Mouse (Mus musculus) monocyte, adult 2 months (primary cell): Measurements from ENCODE around the gene Sh3gl1.
A peak's percentile ranks its signal among the peaks of the same experiment; 100 is the strongest.

Experiments used
- DNase-seq, 2 experiments: peaks; one replicate each; pipeline ENCODE4 v3.0.0; 2022; ENCODE audit warnings: low spot score in 2 of 2, low read depth in 1 of 2

The Sh3gl1 gene

DNA sequence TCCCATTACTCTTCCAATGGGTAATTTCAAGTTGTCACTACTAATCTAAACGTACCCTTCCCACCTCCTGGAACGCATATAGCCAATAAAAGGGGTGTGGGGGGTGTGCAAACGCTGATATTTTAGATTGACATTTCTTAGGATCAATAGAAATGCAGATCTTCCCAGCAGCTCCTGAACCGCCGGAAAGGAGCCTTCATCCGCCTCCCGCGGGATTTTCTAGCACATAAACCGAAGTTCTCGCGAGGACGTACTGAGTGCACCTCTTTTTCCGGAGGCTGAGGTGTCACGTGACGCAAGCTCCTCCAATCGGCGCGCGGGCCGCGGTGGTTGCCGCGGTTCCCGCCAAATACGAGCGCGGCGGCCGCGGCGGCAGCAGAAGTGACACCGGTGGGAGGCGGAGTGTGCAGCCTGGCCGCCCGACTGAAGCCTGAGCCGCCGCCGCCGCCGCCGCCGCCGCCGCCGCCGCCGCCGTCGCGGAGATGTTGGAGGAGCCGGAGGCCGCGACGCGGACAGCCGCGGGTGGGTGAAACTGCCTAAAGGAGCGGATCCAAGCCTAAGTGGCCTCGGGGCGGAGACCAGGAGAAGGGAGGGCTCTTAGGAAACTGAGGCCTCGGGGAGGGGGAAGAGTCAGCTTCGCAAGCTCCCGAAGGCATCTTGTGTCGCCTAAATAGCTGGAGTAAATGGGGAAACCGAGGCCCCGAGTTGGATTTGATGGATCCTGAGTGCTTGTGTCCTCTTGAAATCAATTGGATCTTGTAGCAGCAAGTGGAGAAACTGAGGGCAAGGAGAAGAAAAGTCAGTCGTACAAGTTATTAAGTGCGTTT lies 3.8 kb upstream of the Sh3gl1 start, which contains the start of gene Chaf1a:
Gene Chaf1a, plus strand, starts transcription at position 410 of the 827 bp plus-strand sequence.
- DNase-seq = peak; percentile 89 to 90

DNA sequence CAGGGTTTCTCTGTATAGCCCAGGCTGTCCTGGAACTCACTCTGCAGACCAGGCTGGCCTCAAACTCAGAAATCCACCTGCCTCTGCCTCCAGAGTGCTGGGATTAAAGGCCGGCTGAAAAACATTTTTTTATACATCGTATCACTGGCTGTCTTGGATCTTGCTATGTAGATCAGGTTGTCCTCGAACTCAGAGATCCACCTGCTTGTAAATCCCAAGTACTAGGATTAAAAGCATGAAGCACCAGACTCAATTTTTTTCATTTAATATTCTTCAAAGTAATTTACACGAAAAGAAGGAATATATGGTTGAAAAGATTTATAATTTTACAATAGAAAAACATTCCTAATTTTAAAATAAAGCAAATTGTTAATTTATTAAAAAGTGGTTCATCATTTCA lies 2.9 kb upstream of the Sh3gl1 start:
- DNase-seq = no peak

DNA sequence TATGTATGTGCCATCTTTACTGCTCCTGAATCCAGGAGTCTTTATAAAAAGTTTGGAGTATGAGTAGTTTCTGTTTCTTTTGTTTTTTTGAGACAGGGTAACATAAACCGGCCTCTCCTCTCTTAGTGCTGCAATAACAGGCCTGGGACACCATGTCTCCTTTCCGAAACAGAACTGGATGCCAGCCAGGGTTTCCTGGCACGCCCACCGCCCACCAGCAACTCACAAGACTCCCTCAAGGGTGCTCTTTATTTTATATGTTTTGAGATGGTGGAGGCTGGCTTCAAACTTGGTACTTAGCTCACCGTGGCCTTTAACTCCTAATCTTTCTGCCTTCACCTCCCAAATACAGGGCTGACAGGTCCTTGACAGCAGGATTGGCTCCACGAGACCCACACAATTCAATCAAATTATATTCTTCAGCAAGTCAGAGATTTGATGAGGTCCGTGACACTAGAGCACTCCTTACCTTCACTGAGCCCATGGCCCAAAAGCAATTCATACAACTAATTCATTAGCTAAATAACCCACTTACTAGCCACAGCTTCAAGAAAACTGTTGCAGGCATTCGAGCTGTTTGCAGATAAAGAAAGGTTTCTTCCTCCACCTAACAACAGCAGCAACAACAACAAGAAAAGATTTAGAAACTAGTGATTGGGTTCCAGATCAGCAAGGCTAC lies 2.3 kb upstream of the Sh3gl1 start:
- DNase-seq = no peak

DNA sequence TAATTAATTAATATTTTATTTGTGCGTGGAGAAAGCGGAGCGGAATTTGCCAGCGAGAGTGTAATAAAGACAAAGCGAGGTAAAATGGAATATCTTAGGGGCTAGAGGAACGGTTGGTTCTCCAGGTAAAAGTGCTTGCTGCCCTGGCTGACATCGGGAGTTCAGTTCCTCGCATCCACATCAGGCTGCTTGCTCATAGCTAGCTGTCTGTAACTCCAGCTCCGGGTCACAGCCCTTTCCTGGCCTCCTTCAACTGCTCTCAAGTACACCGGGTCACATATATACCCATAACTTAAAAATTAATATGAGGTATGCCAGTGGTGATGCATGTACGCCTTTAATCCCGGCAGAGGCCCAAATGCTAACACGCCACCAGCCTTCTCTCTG lies 459 bp upstream of the Sh3gl1 start:
- no peak for DNase-seq

DNA sequence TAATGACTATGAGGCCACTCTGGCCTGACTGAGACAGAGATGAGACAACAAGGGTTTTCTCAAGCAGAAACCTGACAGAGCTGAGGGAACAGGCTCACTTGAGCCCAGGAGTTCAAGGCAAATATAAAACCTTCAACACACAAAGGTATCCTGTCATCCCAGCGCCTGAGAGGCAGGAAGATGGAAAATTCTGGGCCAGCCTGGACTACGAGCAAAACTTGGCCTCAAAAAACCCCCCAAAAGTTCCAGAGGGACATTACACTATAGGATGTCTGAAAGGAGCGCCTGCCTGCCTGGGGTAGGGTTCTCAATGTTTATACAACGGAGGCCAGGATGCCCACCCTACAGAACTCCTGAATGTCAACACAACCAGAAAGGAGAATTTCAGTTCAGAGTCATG lies 1.2 kb downstream of the Sh3gl1 start:
- DNase-seq = no peak

DNA sequence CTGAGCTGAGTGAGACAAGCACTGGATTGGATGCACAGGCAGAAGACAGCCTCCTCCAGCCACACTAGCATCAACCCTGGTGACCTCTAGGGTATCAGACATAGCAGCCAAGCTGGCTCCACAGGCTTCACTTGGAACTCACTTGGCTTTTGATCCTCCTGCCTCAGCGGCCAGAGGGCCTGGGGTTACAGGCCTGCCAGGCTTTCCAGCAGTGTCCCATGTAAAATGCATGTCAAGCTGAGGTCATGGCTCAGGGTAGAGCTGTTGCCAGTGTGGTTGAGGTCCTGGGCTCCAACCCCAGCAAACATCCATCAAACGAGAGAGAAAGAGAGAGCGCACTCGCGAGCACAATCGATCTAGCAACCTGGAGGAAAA lies 1.7 kb downstream of the Sh3gl1 start:
- no peak for DNase-seq

DNA sequence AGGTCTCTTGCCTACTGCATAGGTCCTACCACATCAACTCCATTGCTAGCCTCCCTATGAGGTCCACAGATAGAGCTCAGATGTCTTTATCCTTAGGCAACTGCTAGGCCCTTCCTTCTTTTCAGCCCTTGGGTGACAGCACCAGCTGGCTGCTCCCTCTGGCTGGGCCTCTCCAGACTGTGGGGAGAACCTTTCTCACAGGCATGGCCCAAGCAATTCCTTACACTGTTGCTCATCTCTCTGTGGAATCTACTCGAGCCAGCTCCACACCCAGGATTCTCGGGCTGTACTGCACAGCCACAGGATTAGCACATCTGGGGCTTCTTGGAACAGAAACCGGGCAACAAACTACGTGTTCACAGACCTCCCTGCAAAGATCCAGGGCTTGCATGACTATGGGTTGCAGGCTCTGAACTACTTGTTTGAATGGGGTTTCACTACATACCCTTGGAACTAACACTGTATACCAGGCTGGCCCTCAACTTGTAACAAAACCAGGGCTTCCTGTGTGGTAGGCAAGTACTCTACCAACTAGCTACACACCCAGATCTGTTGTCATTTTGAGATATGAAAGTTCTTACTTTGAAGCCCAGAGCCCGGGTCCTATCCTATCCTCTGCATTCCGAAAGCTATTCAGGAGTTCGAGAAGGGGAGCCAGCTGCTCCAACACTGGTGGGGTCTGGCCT lies 2.3 kb downstream of the Sh3gl1 start:
- no peak for DNase-seq

DNA sequence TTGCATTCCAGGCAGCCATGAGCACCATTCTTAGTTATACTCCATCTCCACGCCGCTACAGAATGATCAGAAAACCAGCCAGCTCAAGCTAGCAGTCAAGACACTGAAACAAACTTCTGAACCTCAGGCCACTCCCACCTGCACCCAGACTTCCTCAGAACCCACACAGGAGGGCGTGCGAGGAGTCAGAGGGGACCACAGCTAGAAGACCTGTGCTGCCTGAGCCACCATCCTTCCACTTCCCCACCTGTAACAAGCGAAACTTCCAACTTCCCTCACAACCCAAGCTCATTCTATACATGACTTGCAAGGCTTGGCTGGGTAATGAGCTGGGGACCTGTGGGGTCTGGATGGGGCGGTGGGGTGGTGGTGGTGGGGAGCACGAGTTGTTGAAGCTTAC lies 3.6 kb downstream of the Sh3gl1 start:
- no peak for DNase-seq

DNA sequence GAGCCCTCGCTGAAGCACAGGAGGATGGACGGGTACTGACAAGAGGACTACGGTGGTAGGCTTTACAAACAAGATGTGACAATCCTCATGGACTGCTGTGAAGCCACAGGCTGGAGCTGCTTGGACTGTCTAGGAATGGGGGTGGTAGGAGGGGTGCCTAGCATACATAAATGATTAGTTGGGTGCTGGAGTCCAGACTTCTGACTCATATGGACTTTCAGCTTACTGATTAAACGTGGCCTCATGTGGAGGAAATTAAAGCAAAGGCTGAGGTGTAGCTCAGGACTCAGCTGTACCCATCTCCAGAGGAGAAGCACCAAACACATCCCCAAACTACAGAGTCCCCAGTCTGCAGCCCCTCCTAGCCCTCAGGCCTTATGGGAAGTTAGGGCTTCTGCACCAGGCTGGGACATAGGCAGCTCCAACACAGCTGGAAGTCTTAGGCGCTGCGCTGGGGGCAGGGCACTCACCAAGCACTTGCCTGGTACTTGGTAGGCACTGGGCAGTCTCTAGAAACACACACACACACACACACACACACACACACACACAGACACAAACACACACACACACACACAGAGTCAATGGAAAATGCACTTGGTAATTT lies 4.2 kb downstream of the Sh3gl1 start:
- no peak for DNase-seq

DNA sequence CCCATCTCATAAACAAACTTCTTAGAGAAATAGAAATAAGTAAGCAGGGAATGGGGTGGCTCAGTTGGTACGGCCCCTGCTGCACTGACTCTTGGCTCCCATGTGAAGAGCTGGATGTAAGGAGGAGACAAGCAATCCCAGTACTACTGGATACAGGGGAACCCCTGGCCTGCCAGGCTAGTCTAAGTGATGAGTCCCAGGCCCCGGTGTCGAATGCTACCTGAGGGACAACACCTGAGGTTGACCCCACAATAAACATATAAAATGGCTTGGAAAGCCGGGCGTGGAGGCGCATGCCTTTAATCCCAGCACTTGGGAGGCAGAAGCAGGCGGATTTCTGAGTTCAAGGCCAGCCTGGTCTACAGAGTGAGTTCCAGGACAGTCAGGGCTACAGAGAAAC lies 5.0 kb downstream of the Sh3gl1 start:
- DNase-seq = no peak

DNA sequence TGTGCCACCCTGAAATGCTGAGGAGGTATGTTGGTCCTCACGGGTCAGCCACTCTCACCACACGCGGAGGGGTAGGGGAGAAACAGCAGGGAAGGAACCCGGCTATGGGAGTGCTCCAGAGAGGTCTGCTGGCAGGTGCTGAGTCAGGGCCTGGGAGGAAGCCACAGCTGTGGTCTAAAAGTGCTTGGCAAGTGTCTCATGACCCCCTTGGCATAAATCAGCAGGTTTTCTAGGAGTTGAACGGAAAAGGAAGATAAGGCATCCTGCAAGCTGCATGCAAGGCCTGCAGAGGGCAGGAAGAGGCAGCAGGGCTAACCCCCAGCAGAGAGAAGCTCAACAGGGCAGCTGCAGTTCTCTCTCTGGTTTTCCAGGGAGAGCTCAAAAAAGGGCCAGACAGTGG lies 5.5 kb downstream of the Sh3gl1 start:
- DNase-seq = no peak

DNA sequence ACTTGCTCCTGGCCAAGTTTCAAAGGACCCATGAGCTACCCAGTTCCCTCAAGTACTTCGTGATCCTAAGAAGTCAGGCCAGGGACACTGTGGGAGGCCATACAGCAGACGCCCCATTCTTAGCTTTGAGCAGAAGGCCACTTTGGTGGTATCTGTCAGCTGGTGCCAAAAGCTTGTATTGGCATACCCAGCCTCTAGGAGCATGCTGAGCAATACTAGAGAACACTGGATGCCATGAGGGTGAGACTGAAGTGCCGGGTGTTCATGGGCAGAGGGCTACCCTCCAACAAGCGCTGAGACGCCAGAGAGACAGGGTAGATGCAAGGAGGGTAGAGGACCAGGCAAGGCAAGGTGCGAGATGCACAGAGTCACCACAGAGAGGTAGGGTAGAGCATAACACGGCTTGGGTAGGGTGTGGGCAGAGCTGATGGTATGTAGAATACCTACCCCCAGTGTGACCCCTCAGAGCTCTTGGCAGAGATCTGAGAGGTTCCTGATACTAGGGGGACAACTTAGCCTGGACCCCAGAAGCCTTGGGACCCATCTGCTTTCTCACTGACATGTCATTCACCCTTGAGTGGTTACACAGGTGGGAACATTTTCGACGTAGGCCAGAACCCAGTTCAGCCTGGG lies 6.1 kb downstream of the Sh3gl1 start:
- DNase-seq = no peak

DNA sequence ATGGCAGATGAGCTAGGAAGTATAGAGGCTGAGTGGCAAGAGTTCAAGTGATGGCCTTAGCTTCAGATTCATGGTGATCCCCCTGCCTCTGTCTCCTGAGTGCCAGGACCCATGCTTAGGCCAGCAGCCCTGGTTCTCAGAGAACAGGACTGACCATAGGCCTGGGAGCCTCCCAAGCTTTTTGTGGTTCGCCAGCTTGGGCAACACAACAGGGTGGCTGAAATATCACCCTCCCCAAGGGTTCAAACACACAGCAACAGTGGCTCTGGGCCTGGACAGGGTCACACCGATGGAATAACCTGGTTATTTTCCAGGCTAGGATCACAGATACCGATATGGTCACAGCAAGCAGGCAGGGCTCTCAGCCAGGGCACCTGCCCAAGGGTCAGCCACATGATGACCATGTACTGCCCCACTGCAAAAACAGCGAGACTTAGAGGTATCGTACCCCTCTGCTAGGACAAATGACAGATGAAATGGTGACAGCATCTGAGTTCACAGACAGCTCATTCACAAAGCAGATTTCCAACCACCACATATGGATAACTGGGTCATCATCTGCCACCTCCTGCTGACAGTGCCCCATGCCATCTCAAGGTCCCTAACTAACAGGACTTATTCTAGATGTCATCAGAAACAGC lies 8.5 kb downstream of the Sh3gl1 start:
- no peak for DNase-seq

DNA sequence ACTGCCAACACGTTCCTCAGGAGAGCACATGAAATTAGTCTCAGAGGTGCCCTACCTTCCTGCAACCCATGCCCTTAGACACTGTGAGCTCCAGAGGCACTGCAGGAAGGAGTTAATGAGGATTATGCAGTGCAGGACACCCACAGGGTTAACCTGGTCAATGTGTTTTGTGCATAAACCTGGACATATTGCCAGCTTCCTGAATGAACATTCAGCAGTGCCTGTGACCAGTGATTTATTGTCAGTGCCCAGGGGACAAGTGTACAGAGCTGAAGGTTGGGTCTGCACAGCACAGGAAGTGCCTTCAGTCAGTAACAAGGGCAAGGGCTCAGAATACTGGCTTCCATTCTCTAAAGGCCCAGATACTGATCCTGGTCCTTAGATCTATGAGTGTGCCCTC lies 9.6 kb downstream of the Sh3gl1 start:
- DNase-seq = no peak

DNA sequence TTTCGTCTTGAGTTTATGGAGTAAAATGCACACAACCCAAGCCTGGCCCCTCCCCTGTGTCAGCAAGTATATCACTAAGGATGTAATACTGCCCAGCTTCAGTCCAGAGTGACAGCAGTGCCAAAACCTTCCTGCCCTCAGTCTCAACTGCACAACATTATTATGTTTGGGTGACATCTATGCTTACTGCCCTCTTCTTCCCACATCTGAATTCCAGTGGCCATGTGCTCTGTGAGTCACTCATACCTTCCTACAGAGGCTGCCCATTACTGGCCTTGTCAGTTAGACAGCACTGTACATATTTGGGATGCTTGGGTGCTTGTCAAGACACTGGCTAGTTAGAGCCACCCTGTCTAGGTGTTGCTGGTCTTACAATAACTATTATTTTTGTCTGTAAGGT lies 10.1 kb downstream of the Sh3gl1 start:
- no peak for DNase-seq

DNA sequence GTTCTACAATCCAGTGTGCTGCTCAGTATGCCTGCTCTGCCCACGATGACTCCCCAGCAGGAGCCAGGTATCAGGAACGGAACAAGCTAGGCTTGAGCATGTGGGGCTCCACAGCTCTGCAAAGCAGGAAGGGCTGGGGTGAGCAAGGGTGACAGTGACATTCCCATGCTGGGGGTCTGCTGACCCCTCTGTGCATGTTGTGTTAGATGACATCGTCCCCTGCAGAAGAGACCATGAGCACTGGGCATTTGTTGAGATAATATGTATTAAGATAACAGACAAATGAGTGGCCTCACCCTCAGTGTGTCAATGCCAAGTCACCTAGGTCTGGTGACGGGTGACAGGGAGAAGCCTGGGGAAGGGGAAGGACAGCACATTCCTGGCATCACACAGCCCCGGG lies 11.5 kb downstream of the Sh3gl1 start:
- no peak for DNase-seq

DNA sequence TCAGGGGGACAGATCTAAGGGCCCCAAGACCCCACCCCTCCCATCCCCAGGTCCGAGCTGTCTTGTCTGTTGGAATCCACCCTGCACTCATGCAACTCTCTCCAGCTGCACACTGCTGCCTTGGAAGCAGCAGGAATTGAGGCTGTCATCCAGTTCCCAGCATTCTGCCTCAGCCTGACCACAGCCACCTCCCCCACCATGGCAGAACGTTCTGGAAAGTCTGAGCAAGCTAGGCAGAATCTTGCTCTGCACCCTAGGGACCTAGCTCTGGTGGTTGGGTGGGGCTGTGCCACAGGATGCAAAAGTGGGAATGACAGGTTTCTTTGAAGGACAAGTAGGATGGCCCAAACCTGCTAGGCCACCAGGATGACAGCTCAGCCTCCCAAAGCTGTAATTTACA lies 12.0 kb downstream of the Sh3gl1 start:
- DNase-seq = no peak

DNA sequence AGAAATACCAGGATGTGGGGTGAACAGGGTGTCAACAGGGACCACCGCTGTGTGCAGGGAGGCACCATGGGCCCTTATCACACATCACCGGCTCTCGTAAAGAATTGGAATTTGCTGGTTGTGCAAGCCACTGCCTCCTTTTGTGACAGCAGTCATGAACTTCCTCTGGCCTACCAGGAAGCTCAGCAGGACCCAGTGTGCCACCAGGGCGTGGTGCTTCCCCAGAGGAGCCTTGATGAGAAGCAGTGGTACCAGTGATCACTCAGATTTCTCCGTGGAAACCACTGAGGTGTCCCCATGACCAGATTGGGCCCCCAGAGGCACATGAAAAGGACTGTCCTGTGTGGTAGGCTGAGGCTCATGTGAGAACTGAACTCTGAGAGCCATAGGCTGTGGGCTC lies 13.0 kb downstream of the Sh3gl1 start:
- DNase-seq = peak; percentile 26 to 39

DNA sequence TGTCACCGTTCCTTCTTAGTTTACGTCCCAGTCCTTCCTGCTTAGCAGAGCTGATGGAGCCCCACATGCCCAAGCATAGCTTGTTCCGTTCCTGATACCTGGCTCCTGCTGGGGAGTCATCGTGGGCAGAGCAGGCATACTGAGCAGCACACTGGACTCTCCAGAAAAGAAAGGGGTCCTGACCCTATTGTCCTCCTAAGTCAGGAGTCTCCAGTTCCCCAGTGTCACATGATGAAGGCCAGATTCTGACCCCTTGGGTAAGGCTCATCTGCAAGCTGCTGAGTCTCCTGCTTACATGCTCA lies 13.5 kb downstream of the Sh3gl1 start:
- DNase-seq = no peak

DNA sequence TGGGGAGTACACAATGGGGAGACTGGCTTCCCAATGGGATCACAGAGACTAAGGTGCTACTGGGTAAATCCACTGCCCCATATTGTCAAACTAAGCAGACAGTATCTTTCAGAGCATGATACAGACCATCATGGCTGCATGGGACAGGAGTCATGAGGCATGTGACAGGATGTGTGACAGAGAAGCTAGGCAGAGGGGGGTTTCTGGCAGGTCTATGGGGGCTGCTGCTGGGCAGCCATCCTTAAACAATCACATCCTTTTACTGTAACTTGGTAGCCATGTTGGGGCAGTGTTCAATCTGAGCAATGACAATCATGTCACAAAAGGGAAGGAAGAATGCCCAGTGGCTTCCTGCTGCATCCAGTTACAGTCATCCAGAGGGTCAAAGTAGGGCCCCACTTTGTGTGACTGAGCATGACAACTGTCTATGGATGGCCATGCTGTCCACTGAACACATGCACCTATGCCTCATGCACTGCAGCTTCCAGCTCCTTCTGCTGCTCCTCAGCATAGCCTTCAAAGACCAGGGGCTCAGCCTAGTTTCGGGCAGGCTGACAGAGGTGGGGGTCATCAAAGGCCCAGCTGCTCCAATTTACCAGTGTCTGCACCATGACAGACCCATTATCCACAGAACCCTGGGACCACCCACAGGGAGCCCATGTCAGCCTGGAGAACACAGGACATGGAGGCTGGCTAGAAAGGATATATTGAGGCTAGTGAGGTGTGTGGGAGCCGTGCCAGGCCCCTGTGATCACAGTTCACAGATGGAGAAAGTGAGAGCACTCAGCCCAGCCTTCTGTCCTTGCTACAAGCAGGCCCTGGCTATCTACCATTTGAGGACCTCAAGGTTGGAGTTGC lies 14.1 kb downstream of the Sh3gl1 start:
- no peak for DNase-seq
